Mouse (Mus musculus) liver, embryonic 14.5 days (tissue): ENCODE data around the gene Clmn.

ENCODE experiments used
- CTCF ChIP-seq: IDR thresholded peaks from 2 replicates; pipeline ENCODE4 v1.5.1; 2016; ENCODE audit warnings: antibody characterized with exemption, low read depth, control low read depth
- EP300 ChIP-seq: IDR thresholded peaks from 2 replicates; pipeline ENCODE4 v1.6.1; 2016; ENCODE audit warnings: antibody characterized with exemption, low read depth

- TF ChIP-seq CTCF, result no peak
- TF ChIP-seq EP300, result no peak
These were observed 13.0 kb downstream of the Clmn start for GRCm38 (mm10) chr12:104851711-104852508.
